14 mouse cellular contexts compared by ENCODE assay signal in the genomic region with DNA sequence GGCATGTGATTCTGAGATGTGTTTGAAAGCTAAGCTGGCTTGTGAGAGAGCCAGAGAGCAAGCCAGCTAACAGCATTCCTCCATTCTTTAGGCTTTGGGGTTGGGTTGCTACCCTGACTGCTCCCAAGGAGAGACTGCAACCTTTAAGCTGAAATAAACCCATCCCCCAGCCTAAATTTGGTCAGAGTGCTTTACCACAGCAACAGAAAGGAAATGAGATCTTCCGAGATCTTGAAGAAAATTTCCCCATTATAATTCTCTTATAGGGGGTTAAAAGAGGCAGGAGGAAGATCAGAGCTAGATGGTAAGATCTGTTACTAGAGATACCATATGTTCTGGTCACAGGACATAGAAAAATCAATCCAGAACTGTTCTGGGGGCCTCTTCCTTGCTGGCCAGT. TPM values are rescaled to one million over a fixed set of nuclear protein-coding genes. Genes with fewer than 3 reads are reported as not detected.
DNase-seq lines count a peak whose midpoint lies in the region; ATAC-seq and TF ChIP-seq lines count a peak whose summit lies in the region.
"Had no signal": no experiment of that assay in that cellular context is flagged by ENCODE, and none has a peak within 500 bp of the region (broad histone marks: within the 10 kb centered on the region; RNA-seq: fewer than 3 reads in every experiment).

No protein-coding gene starts in this region.

- no peaks in the 10 kb centered on the region for H3K36me3 ChIP-seq in heart, embryonic 15.5 days
- no peaks in the 10 kb centered on the region for H3K36me3 ChIP-seq in testis, adult 2 months (ENCODE audit: control insufficient read depth, insufficient read depth, low read length)
- H3K36me3 ChIP-seq: embryonic facial prominence, embryonic 10.5 days; hindbrain, embryonic 15.5 days; limb, embryonic 10.5 days had no signal

- peak overlapping the region; percentile 60 for H3K27ac ChIP-seq in heart, embryonic 15.5 days
- peak overlapping the region; percentile 74 for H3K27ac ChIP-seq in testis, adult 2 months (ENCODE audit: control insufficient read depth, insufficient read depth, low read depth, low read length)
- H3K27ac ChIP-seq in bone marrow macrophage, adult 2 months (ENCODE audit: insufficient read depth, low read depth, low read length), result peak overlapping the region; percentile 97
- H3K27ac ChIP-seq: embryonic facial prominence, embryonic 10.5 days; hindbrain, embryonic 15.5 days; kidney, postnatal 0 days had no signal

- H3K4me2 ChIP-seq in heart, embryonic 15.5 days, result no peak overlapping the region
- H3K4me2 ChIP-seq: hindbrain, embryonic 15.5 days had no signal

- no peak overlapping the region for H3K9ac ChIP-seq in heart, embryonic 15.5 days
- H3K9ac ChIP-seq: hindbrain, embryonic 15.5 days had no signal

- no peak for TF ChIP-seq POLR2A in testis, adult 2 months (IDR thresholded peaks at IDR 0.05; ENCODE audit: control insufficient read depth, low read depth, low read length)
- TF ChIP-seq POLR2A in bone marrow macrophage, adult 2 months (IDR thresholded peaks at IDR 0.05; ENCODE audit: borderline replicate concordance, low read depth, low read length), result no peak

- no peaks in the 10 kb centered on the region for H3K27me3 ChIP-seq in heart, embryonic 15.5 days
- H3K27me3 ChIP-seq in testis, adult 2 months (ENCODE audit: control insufficient read depth, insufficient read depth, low read length), result no peaks in the 10 kb centered on the region
- H3K27me3 ChIP-seq: CH12.LX; hindbrain, embryonic 15.5 days had no signal

- WGBS in heart, embryonic 15.5 days, result 78% methylated on average over 1 of the region's 1 CpGs

- no peak for TF ChIP-seq CTCF in testis, adult 2 months (IDR thresholded peaks at IDR 0.05; ENCODE audit: control insufficient read depth, insufficient read depth, insufficient replicate concordance, low read depth, low read length)
- no peak for TF ChIP-seq CTCF in bone marrow macrophage, adult 2 months (IDR thresholded peaks at IDR 0.05; ENCODE audit: low read depth, low read length)

- no peak for DNase-seq in heart, adult 11 months
- DNase-seq in testis, postnatal 10 days (ENCODE audit: low spot score), result no peak
- DNase-seq in naive thymus-derived CD4-positive, alpha-beta T cell, adult 2 months (ENCODE audit: low read depth), result peak; percentile 71
- DNase-seq in embryo, embryonic 10.5 days (ENCODE audit: low spot score), result no peak
- DNase-seq: cerebellum, adult 2 months had no signal

- ATAC-seq in heart, embryonic 15.5 days (replicated peaks; ENCODE audit: insufficient number of reproducible peaks, insufficient read depth, low FRiP score, low read depth), result no peak
- ATAC-seq in frontal cortex, adult (ENCODE audit: low TSS enrichment), result no peak

- no peak overlapping the region for H3K4me3 ChIP-seq in heart, embryonic 15.5 days
- peak overlapping the region; percentile 27; the same call in 1 of the 2 replicates for H3K4me3 ChIP-seq in testis, adult 2 months (ENCODE audit: control insufficient read depth, low read depth, low read length)
- H3K4me3 ChIP-seq in bone marrow macrophage, adult 2 months (ENCODE audit: insufficient read depth, low read length), result no peak overlapping the region
- H3K4me3 ChIP-seq: embryonic facial prominence, embryonic 10.5 days; hindbrain, embryonic 15.5 days; limb, embryonic 10.5 days had no signal

- H3K4me1 ChIP-seq in heart, embryonic 15.5 days (replicated peaks), result peaks cover 4% of the 10 kb centered on the region; the same call in 1 of the 2 replicates
- peaks cover 6% of the 10 kb centered on the region for H3K4me1 ChIP-seq in testis, adult 2 months (ENCODE audit: control insufficient read depth, insufficient read depth, low read length)
- H3K4me1 ChIP-seq in bone marrow macrophage, adult 2 months (ENCODE audit: control insufficient read depth, insufficient read depth, low read length), result peaks cover 12% of the 10 kb centered on the region
- H3K4me1 ChIP-seq: embryonic facial prominence, embryonic 10.5 days; hindbrain, embryonic 15.5 days had no signal

- no peaks in the 10 kb centered on the region for H3K9me3 ChIP-seq in heart, embryonic 15.5 days (replicated peaks)

RNA-seq across cellular contexts. Expression of a gene that starts 34.6 kb away (rescaled TPM):
- polyA plus RNA-seq in heart, embryonic 15.5 days (2015; fragmentation: Nextera tagmentation; extraction: Ambion mirVana), result not detected in 2 replicates
- 0.12 and 0.28 TPM in 2 replicates for polyA plus RNA-seq in testis, adult 2 months (2012; rRNA removed)
- not detected in 2 replicates for polyA plus RNA-seq in bone marrow macrophage, adult 2 months (2012; ENCODE audit: insufficient read depth, insufficient read length, missing spikeins)
- polyA plus RNA-seq: cerebellum, adult 2 months; hindbrain, embryonic 15.5 days; limb, embryonic 10.5 days had no signal

RNA-seq across cellular contexts. Expression of a gene that starts 56.0 kb away (rescaled TPM):
- polyA plus RNA-seq in heart, embryonic 15.5 days (2015; fragmentation: Nextera tagmentation; extraction: Ambion mirVana), result 30.3 and 32.6 TPM in 2 replicates
- 15.9 and 16.8 TPM in 2 replicates for polyA plus RNA-seq in testis, adult 2 months (2012; rRNA removed)
- polyA plus RNA-seq in bone marrow macrophage, adult 2 months (2012; ENCODE audit: insufficient read depth, insufficient read length, missing spikeins), result 34.7 and 37.2 TPM in 2 replicates
